Mouse (Mus musculus) liver, postnatal 0 days (tissue): ENCODE data around the gene Maff.

Source experiments
- CTCF ChIP-seq: sonication (generic); IDR thresholded peaks from 2 replicates; pipeline ENCODE4 v1.5.1; 2016; ENCODE audit warnings: antibody characterized with exemption, low read depth
- EP300 ChIP-seq: IDR thresholded peaks from 2 replicates; pipeline ENCODE4 v1.6.1; 2016; ENCODE audit warnings: antibody characterized with exemption, low read depth, mild to moderate bottlenecking

- TF ChIP-seq CTCF (no peak), EP300 (no peak)
These were observed 19.2 kb upstream of the Maff start for GRCm38 (mm10) chr15:79326971-79327961.
